ENCODE assay signal across 9 mouse cellular contexts in genomic region chr8:121451404-121452076, GRCm38 (mm10).
DNase-seq lines count a peak whose midpoint lies in the region; ATAC-seq lines count a peak whose summit lies in the region.
"Had no signal": no experiment of that assay in that cellular context is flagged by ENCODE, and none has a peak within 500 bp of the region (broad histone marks: within the 10 kb centered on the region; RNA-seq: fewer than 3 reads in every experiment).

No protein-coding gene starts in this region.

- H3K36me3 ChIP-seq in heart, embryonic 15.5 days, result no peaks in the 10 kb centered on the region
- H3K36me3 ChIP-seq in limb, embryonic 10.5 days, result no peaks in the 10 kb centered on the region
- no peaks in the 10 kb centered on the region for H3K36me3 ChIP-seq in forebrain, embryonic 10.5 days (replicated peaks)
- H3K36me3 ChIP-seq: G1E had no signal

- peak; percentile 60 for DNase-seq in 3T3-L1 (ENCODE audit: low read depth, low spot score)
- DNase-seq in adrenal gland, postnatal 36 days, result peak; percentile 73 to 81
- no peak for DNase-seq in limb, embryonic 10.5 days (ENCODE audit: low spot score)
- no peak for DNase-seq in forebrain, embryonic 10.5 days (ENCODE audit: extremely low spot score, low spot score)
- DNase-seq in right cerebral cortex, postnatal 4 days, result no peak
- no peak for DNase-seq in T-cell, adult 2 months (ENCODE audit: low spot score)
- DNase-seq in B cell, adult 2 months, result no peak

- ATAC-seq in heart, embryonic 15.5 days (replicated peaks; ENCODE audit: insufficient number of reproducible peaks, insufficient read depth, low FRiP score, low read depth), result peak; percentile 78

- H3K4me1 ChIP-seq in heart, embryonic 15.5 days (replicated peaks), result peaks cover 18% of the 10 kb centered on the region
- H3K4me1 ChIP-seq in limb, embryonic 10.5 days, result peaks cover 37% of the 10 kb centered on the region
- H3K4me1 ChIP-seq in forebrain, embryonic 10.5 days, result peaks cover 23% of the 10 kb centered on the region

- no peaks in the 10 kb centered on the region for H3K27me3 ChIP-seq in heart, embryonic 15.5 days
- H3K27me3 ChIP-seq in limb, embryonic 10.5 days (ENCODE audit: low read depth, poor library complexity, severe bottlenecking), result peaks cover 40% of the 10 kb centered on the region; the same call in 1 of the 2 replicates
- no peaks in the 10 kb centered on the region for H3K27me3 ChIP-seq in forebrain, embryonic 10.5 days (ENCODE audit: poor library complexity, severe bottlenecking)

- H3K27ac ChIP-seq in heart, embryonic 15.5 days, result 0 out of 2 replicates have a peak overlapping the region, but pooled peaks have one; percentile 28
- H3K27ac ChIP-seq in limb, embryonic 10.5 days, result 0 out of 2 replicates have a peak overlapping the region, but pooled peaks have one; percentile 8
- H3K27ac ChIP-seq in forebrain, embryonic 10.5 days, result no peak overlapping the region

- no peak overlapping the region for H3K4me3 ChIP-seq in heart, embryonic 15.5 days
- no peak overlapping the region for H3K4me3 ChIP-seq in limb, embryonic 10.5 days
- H3K4me3 ChIP-seq in forebrain, embryonic 10.5 days, result no peak overlapping the region

- H3K9me3 ChIP-seq in heart, embryonic 15.5 days (replicated peaks), result no peaks in the 10 kb centered on the region
- no peaks in the 10 kb centered on the region for H3K9me3 ChIP-seq in limb, embryonic 10.5 days (replicated peaks)
- H3K9me3 ChIP-seq in forebrain, embryonic 10.5 days, result no peaks in the 10 kb centered on the region

- H3K9ac ChIP-seq in heart, embryonic 15.5 days, result no peak overlapping the region

- 0 out of 2 replicates have a peak overlapping the region, but pooled peaks have one; percentile 1 for H3K4me2 ChIP-seq in heart, embryonic 15.5 days

- 54% methylated on average over 16 of the region's 16 CpGs for WGBS in heart, embryonic 15.5 days
- WGBS in limb, embryonic 10.5 days, result 79% methylated on average over 16 of the region's 16 CpGs
- 88% methylated on average over 16 of the region's 16 CpGs for WGBS in forebrain, embryonic 10.5 days

Comparison
In these comparisons a context has a peak if more than half of its experiments do, and no peak if none do; other contexts are left out.
1. DNase-seq: peak in 3T3-L1 (single experiment) and adrenal gland, postnatal 36 days (2 of 2); none in limb, embryonic 10.5 days (single experiment), forebrain, embryonic 10.5 days (single experiment), right cerebral cortex, postnatal 4 days (single experiment), T-cell, adult 2 months (single experiment) and B cell, adult 2 months (0 of 2).